Mouse (Mus musculus): ENCODE measurements at regions not wholly inside any gene's neighbourhood (a gene's known extent, or its start where the extent isn't known, plus 50 kb on each side); places are given as distances from the start of the nearest gene placed in this dataset.
"Not testable (repeated sequence)": the region's sequence is repeated elsewhere in the genome, so short reads cannot be mapped to it uniquely, and the experiment has no call there.

- intact Hi-C loops (cut with DNase I; ENCODE audit: low total_unique reads), result no loop called here
- DNase-seq, result no peak
Observed at GRCm38 (mm10) chr15:59752277-59752676, 264.1 kb downstream of the 4933412E24Rik start.

DNA sequence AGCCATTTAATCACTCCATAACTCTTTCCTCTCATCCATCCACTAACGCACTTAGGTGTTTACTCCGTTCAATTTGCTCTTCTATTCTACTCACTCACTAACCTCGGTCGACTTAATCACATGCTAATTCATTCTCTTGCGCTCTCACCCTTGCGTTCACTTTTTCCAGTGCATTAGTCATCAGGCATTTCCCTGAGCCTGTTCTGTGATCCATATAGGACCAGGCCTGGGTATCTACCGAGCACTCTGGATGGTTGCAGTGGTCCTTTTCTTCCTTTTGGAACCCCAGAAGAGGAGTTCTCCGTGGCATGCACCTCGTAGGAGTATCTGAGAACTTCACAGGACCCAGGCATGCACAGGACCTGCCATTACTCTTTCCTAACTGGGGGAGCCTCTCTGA, 270.1 kb downstream of the 4933412E24Rik start:
- intact Hi-C loops (cut with DNase I; ENCODE audit: low total_unique reads), result no loop called here
- no peak for DNase-seq

DNA sequence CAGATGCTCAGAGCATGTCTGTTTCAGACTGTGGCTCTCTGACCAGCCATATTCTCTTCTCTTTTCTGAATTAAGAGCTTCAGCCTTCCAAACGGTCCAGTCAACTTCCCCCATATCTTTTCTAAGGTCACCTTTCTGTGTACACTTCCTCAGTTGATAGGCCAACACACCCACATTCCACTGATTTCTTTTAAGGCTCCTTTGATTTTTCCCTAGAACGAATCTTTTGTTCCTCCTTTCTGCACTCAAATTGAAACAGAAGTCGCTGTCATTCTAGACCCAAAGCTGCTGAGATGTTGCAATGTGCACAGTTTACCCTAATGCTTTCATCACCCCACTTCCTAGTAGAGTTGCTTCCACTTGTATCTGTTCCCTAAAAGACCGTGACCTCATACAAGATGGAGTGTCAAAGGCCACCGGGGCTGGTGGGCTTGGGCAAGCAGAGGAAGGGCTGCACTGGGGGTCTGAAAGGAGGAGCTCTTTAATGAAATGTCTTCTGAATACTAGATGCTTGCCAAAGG, 271.9 kb downstream of the 4933412E24Rik start:
- DNase-seq, result no peak
- intact Hi-C loops (cut with DNase I; ENCODE audit: low total_unique reads), result no loop called here

- DNase-seq, result no peak
- intact Hi-C loops (cut with DNase I; ENCODE audit: low total_unique reads), result no loop called here
Observed at GRCm38 (mm10) chr15:59739197-59739596, 277.2 kb downstream of the 4933412E24Rik start.

DNA sequence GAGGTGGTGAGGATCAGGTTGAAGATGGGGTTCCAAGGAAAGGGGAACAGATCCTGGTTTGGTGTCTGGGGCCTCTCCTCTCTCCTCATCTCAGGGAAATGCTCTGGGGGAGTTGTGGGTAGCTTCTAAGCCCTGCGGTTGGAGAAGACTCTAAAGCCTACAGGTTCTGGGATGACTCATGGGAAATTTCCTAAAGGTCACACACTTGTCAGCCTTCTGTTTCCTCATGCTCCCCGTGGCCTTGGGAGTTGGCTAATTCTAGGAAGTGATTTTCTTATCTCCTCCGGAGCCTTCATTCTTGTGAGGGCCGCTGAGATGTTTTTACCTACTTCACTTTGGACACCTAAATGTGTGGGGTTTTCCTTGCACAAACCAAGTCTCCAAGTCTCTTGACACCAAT, 279.2 kb downstream of the 4933412E24Rik start:
- intact Hi-C loops (cut with DNase I; ENCODE audit: low total_unique reads), result no loop called here
- no peak for DNase-seq

DNA sequence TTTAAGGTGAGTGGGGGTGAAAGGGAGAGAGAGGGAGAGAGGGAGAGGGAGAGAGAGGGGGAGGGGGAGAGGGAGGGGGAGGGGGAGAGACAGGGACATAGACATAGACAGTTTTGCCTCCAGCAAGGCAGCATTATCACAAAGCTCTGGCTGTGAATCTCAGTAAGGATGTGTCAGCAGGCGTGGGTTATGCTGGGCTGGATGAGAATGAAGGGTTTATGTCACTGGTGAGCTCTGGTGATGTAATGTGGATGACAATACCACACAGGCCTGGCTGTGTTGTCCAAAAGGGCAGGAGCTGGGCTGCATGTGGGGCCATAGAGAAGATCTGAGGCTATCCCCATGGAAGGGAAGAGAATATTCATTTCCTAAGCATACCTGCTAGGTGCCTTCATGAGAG, 282.0 kb downstream of the 4933412E24Rik start:
- no peak for DNase-seq
- intact Hi-C loops (cut with DNase I; ENCODE audit: low total_unique reads), result no loop called here

GRCm38 (mm10) chr15:59733932-59734331, 282.5 kb downstream of the 4933412E24Rik start:
- no peak for DNase-seq
- intact Hi-C loops (cut with DNase I; ENCODE audit: low total_unique reads), result no loop called here

GRCm38 (mm10) chr15:59733031-59733810, 283.2 kb downstream of the 4933412E24Rik start:
- intact Hi-C loops (cut with DNase I; ENCODE audit: low total_unique reads), result no loop called here
- DNase-seq, result no peak

GRCm38 (mm10) chr15:59731129-59731528, 285.3 kb downstream of the 4933412E24Rik start:
- no peak for DNase-seq
- intact Hi-C loops (cut with DNase I; ENCODE audit: low total_unique reads), result no loop called here

DNA sequence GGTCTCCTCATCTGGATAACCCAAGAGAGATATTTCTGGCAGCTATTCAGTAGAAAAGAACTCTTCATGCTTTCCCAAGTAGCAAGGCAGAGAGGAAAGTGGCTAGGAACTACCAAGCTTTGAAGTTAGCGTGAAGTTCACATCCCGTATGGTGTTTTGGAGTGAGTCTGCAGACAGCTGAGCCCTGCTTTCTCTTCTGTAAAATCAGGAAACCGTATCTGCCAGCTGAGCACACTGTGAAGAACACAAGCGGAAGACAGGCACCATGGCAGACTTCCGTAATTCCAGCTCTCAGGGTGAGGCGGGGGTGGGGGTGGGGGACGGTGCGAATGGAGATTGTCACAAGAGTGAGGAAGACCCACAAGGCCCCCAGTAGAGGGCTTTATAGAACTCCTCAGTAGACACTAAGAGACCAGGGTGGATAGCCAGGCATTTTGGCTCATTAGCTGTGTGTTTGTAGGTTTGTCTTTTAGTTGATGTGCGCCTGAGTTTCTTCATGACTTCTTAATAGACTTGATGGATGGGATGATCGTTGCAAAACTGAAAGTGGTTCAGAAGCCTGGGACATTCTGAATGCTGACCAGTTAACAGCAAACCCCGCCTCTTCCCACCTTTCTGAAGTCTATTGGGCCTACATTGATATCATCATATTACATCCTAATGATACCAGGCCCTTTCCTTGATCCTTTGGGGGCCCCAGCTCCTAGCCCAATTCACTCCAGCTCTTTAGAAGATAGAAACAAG, 287.4 kb downstream of the 4933412E24Rik start:
- intact Hi-C loops (cut with DNase I; ENCODE audit: low total_unique reads), result no loop called here
- DNase-seq, result no peak

GRCm38 (mm10) chr15:59728131-59728601, 288.2 kb downstream of the 4933412E24Rik start:
- intact Hi-C loops (cut with DNase I; ENCODE audit: low total_unique reads), result no loop called here
- DNase-seq, result peak; percentile 67

- DNase-seq, result no peak
- intact Hi-C loops (cut with DNase I; ENCODE audit: low total_unique reads), result no loop called here
Observed at GRCm38 (mm10) chr15:59725881-59726280, 290.5 kb downstream of the 4933412E24Rik start.

DNA sequence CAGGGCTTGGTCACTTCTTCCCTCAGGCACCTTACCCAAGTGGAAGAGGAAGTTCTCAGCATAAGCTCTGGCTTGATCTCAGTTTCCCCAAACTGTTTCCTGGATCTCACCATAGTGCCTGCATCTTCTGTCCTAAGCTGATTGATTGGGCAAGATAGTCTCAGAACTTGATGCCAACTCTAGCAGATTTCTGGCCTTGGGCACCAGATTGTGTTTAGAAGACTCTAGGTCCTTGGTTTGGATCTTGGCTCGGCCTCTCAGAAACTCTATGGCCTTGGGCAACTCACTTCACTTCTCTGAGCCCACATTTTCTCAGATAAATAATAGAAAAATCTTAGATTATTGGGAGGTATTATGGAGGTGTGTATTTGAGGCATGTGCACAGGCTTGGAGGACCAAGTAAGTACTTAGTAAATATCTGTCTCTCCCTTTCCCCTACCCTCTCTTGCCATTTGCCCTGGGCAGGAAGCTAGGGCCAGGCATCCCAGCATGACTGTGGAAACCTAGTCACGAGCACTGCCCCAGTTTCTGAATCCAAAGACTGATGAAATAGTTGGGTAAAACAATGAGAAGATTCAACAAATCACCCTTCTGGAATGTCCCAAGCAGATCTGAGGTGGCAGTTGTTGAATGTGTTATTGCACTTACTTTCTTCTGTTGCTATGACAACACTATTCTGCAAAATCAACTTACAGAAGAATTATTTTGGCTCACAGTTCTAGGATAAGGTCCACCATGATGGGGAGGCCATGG, 293.6 kb downstream of the 4933412E24Rik start:
- DNase-seq, result no peak
- intact Hi-C loops (cut with DNase I; ENCODE audit: low total_unique reads), result no loop called here

DNA sequence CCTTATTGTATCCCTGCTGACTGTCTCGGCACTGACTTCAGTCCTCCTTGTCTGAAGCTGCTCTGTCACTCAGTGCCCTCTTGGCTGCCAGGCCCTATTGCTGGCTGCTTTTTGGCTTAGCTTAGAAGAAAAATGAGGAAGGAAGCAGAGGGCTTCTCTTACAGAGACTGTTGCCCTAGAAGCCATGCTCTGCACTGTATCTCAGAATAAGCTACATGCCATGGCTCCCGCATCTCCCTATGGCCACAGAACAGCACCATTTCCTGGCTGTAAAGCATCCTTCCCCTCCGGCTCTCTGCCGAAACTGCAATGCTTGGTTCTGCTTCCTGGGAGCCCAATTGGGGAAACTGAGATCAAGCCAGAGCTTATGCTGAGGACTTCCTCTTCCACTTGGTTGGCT, 295.0 kb downstream of the 4933412E24Rik start:
- no peak for DNase-seq
- intact Hi-C loops (cut with DNase I; ENCODE audit: low total_unique reads), result no loop called here

DNA sequence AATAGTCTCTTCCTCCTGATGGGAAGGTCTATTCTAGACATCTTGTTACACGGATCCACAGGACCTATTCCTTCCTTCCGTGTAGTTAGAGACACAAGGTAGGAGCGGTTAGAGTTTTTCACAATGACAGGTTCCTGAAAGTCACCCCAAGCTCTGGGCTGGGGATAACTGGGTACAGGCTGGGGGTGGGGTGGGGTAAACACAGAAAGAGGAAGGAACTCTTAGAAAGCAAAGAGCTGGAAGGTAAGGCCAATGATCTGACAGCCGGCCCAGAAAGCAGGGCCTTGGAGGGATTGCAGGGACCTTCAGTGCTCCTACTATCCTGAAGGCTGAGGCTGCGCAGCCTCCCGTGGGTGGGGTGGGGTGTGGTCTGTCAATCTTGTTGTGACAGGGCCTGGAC, 295.4 kb downstream of the 4933412E24Rik start:
- intact Hi-C loops (cut with DNase I; ENCODE audit: low total_unique reads), result no loop called here
- no peak for DNase-seq

DNA sequence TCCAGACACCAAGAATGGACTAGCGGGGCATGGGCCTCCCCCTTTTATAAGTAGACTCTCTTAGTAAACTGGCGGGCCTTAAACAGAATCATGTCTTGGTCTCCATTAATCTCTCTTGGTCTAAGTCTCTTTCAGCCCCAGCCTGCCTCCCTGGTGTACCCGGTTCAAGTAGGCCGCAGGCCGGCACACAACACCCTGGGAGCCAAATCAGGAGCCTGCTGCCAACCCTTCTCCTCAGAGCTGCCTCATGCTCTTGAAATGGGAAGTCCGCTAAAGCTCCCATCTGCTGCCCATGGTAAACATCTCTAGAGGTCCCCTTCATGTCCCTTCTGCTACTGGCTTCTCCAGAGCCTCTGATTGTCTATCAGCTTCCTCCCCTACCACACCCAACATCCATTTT, 296.3 kb downstream of the 4933412E24Rik start:
- intact Hi-C loops (cut with DNase I; ENCODE audit: low total_unique reads), result no loop called here

DNA sequence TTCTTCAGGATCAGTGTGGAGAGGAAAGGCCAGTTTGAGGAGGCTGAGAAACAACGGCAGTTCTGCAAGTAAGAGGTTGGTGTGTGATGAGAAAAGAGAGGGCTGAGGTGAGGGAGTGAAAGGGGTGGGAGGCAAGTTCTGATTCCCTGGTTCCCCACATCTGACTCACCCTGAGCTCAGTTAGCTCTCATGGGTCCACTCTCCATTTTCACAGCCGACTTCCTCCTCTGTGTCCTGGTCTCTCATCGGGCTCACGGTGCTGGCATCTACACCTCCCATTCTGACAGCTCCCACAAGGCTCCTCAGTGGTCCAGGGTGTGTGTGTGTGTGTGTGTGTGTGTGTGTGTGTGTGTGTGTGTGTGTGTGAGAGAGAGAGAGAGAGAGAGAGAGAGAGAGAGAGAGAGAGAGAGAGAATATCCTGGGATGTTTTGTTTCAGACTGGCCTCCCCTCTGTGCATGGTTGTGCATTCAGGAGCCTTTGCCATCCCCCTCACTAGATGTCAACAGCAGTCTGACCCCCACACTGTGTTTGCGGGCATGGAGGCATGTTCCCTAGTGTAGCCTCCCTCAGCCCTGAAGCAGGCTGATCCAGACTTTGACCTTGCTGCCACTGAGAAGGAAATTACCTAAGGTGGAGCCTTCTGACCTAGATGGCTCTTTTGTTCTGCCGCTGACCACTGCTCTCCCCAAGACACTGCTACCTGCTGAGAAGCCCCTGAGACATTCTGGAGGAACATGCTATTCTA, 296.9 kb downstream of the 4933412E24Rik start:
- intact Hi-C loops (cut with DNase I; ENCODE audit: low total_unique reads); DNase-seq: not testable (repeated sequence)

More for the DNA sequence above, 296.3 kb downstream of the 4933412E24Rik start:
- no peak for DNase-seq

GRCm38 (mm10) chr15:59716872-59717271, 299.5 kb downstream of the 4933412E24Rik start:
- no peak for DNase-seq
- intact Hi-C loops (cut with DNase I; ENCODE audit: low total_unique reads), result no loop called here

GRCm38 (mm10) chr15:59715951-59716350, 300.5 kb downstream of the 4933412E24Rik start:
- intact Hi-C loops (cut with DNase I; ENCODE audit: low total_unique reads), result no loop called here
- DNase-seq, result no peak

Measured in gastrocnemius, postnatal 14 days (tissue).